Mouse (Mus musculus): ENCODE results near the gene A930018P22Rik.

GRCm38 (mm10) chr2:104163978-104164487 is 41.5 kb downstream of the A930018P22Rik start:
- TF ChIP-seq CTCF (IDR thresholded peaks at IDR 0.05; ENCODE audit: low read depth, low read length) (no peak), TAL1 (conservative IDR thresholded peaks at IDR 0.05; ENCODE audit: low read depth, low read length) (no peak), POLR2AphosphoS5 (IDR thresholded peaks at IDR 0.05; ENCODE audit: insufficient replicate concordance, low read depth, low read length) (no peak), GATA1 (IDR thresholded peaks at IDR 0.05; ENCODE audit: borderline replicate concordance, low read length) (no peak), GATA2 (IDR thresholded peaks at IDR 0.05; ENCODE audit: borderline replicate concordance, low read depth, low read length) (no peak)

Measured in G1E (cell line).